Mouse (Mus musculus) MEL (cell line): ENCODE measurements at regions not wholly inside any gene's neighbourhood (a gene's known extent, or its start where the extent isn't known, plus 50 kb on each side); places are given as distances from the start of the nearest gene placed in this dataset.

Experiments used
- DNase-seq: peaks from one replicate; pipeline ENCODE4 v3.0.0; 2011; ENCODE audit warnings: low read depth, low spot score
- H3K27ac ChIP-seq: 2 replicates; pipeline ENCODE4 v1.5.1; 2012; ENCODE audit warnings: low read depth, mild to moderate bottlenecking, control low read depth, low read length, moderate library complexity; ENCODE audit not compliant: control insufficient read depth
- H3K27me3 ChIP-seq, 2 experiments: fragments of 150-350 bp in 1 of 2; sonication (generic) in 1 of 2; 2 replicates each; pipeline ENCODE4 v1.6.1; 2012; ENCODE audit warnings: low read length in 2 of 2, mild to moderate bottlenecking in 2 of 2, improper control_type of control experiment in 1 of 2, moderate library complexity in 1 of 2; ENCODE audit not compliant: insufficient read depth in 2 of 2, control insufficient read depth in 1 of 2
- H3K36me3 ChIP-seq, 2 experiments: 2 replicates each; pipeline ENCODE4 v1.6.1; 2012 to 2014; ENCODE audit warnings: low read length in 2 of 2, improper control_type of control experiment in 1 of 2, inconsistent platforms in 1 of 2, mild to moderate bottlenecking in 1 of 2; ENCODE audit not compliant: insufficient read depth in 2 of 2, control insufficient read depth in 1 of 2
- H3K4me1 ChIP-seq, 2 experiments: fragments of 150-350 bp in 1 of 2; sonication (generic) in 1 of 2; 2 replicates each; pipeline ENCODE4 v1.6.1; 2012; ENCODE audit warnings: low read length in 2 of 2, improper control_type of control experiment in 1 of 2, mild to moderate bottlenecking in 1 of 2; ENCODE audit not compliant: insufficient read depth in 2 of 2, control insufficient read depth in 1 of 2
- H3K4me3 ChIP-seq, 2 experiments: fragments of 150-350 bp in 1 of 2; sonication (generic) in 1 of 2; 2 replicates each; pipeline ENCODE4 v1.5.1; 2012; ENCODE audit warnings: low read depth in 2 of 2, low read length in 2 of 2, mild to moderate bottlenecking in 2 of 2, moderate library complexity in 2 of 2, control low read depth in 1 of 2, improper control_type of control experiment in 1 of 2; ENCODE audit not compliant: control insufficient read depth in 1 of 2, insufficient read depth in 1 of 2
- H3K79me2 ChIP-seq: 2 replicates; pipeline ENCODE4 v1.6.1; 2012; ENCODE audit warnings: mild to moderate bottlenecking, low read length, moderate library complexity; ENCODE audit not compliant: control insufficient read depth, poor library complexity, insufficient read depth
- H3K9ac ChIP-seq: 2 replicates; pipeline ENCODE4 v1.6.1; 2012; ENCODE audit warnings: low read depth, mild to moderate bottlenecking, control low read depth, low read length, moderate library complexity; ENCODE audit not compliant: control insufficient read depth, poor library complexity, severe bottlenecking
- H3K9me3 ChIP-seq: fragments of 150-350 bp; sonication (generic); replicated peaks from 2 replicates; pipeline ENCODE4 v1.6.1; 2012; ENCODE audit warnings: mild to moderate bottlenecking, low read length, improper control_type of control experiment, moderate library complexity; ENCODE audit not compliant: insufficient read depth
- BHLHE40 ChIP-seq: IDR thresholded peaks from 2 replicates; pipeline ENCODE4 v1.6.1; 2012; ENCODE audit warnings: low read depth, mild to moderate bottlenecking, inconsistent platforms, low read length, improper control_type of control experiment, borderline replicate concordance
- E2F4 ChIP-seq: IDR thresholded peaks from 2 replicates; pipeline ENCODE4 v1.6.1; 2011; ENCODE audit warnings: low read depth, low read length, improper control_type of control experiment, borderline replicate concordance
- ELF1 ChIP-seq: IDR thresholded peaks from 2 replicates; pipeline ENCODE4 v1.6.1; 2014; ENCODE audit warnings: low read depth, mild to moderate bottlenecking, inconsistent platforms, low read length, improper control_type of control experiment, moderate library complexity
- ETS1 ChIP-seq: IDR thresholded peaks from 2 replicates; pipeline ENCODE4 v1.6.1; 2012; ENCODE audit warnings: low read depth, mild to moderate bottlenecking, inconsistent platforms, low read length, improper control_type of control experiment, moderate library complexity
- GABPA ChIP-seq: IDR thresholded peaks from 2 replicates; pipeline ENCODE4 v1.6.1; 2012; ENCODE audit warnings: low read depth, mild to moderate bottlenecking, inconsistent platforms, low read length, improper control_type of control experiment, moderate library complexity
- HCFC1 ChIP-seq: IDR thresholded peaks from 2 replicates; pipeline ENCODE4 v1.6.1; 2012; ENCODE audit warnings: low read depth, mild to moderate bottlenecking, inconsistent platforms, low read length, improper control_type of control experiment, moderate library complexity
- MAX ChIP-seq: IDR thresholded peaks from 2 replicates; pipeline ENCODE4 v1.6.1; 2011; ENCODE audit warnings: low read length, improper control_type of control experiment
- MYB ChIP-seq: IDR thresholded peaks from 2 replicates; pipeline ENCODE4 v1.6.1; 2011; ENCODE audit warnings: mild to moderate bottlenecking, low read depth, low read length, improper control_type of control experiment
- MYC ChIP-seq: IDR thresholded peaks from 2 replicates; pipeline ENCODE4 v1.6.1; 2011; ENCODE audit warnings: low read depth, mild to moderate bottlenecking, low read length, improper control_type of control experiment, moderate library complexity
- POLR2AphosphoS2 ChIP-seq: IDR thresholded peaks from 2 replicates; pipeline ENCODE4 v1.6.1; 2011; ENCODE audit warnings: low read length, improper control_type of control experiment
- RAD21 ChIP-seq: IDR thresholded peaks from 2 replicates; pipeline ENCODE4 v1.6.1; 2011; ENCODE audit warnings: mild to moderate bottlenecking, low read depth, low read length, improper control_type of control experiment
- SIN3A ChIP-seq: IDR thresholded peaks from 2 replicates; pipeline ENCODE4 v1.6.1; 2012; ENCODE audit warnings: low read length, improper control_type of control experiment, inconsistent platforms
- TAL1 ChIP-seq: IDR thresholded peaks from 2 replicates; pipeline ENCODE4 v1.6.1; 2012; ENCODE audit warnings: mild to moderate bottlenecking, inconsistent platforms, low read length, moderate library complexity, mixed read lengths
- USF2 ChIP-seq, 2 experiments: IDR thresholded peaks; 2 replicates each; pipeline ENCODE4 v1.6.1; 2011 to 2012; ENCODE audit warnings: improper control_type of control experiment in 2 of 2, low read length in 2 of 2, borderline replicate concordance in 1 of 2, inconsistent platforms in 1 of 2, low read depth in 1 of 2, mild to moderate bottlenecking in 1 of 2; ENCODE audit not compliant: insufficient read depth in 1 of 2
- ZC3H11A ChIP-seq: IDR thresholded peaks from 2 replicates; pipeline ENCODE4 v1.6.1; 2012; ENCODE audit warnings: low read depth, mild to moderate bottlenecking, inconsistent platforms, low read length, improper control_type of control experiment
- ZNF384 ChIP-seq: IDR thresholded peaks from 2 replicates; pipeline ENCODE4 v1.6.1; 2012; ENCODE audit warnings: low read depth, mild to moderate bottlenecking, inconsistent platforms, low read length, improper control_type of control experiment

GRCm38 (mm10) chr11:24795510-24796211 is 717.8 kb downstream of the Bcl11a start:
- Histone ChIP-seq H3K4me1 (no peaks in the 10 kb centered on the region), H3K27ac (no peak overlapping the region), H3K9me3 (no peaks in the 10 kb centered on the region), H3K36me3 (no peaks in the 10 kb centered on the region), H3K27me3 (no peaks in the 10 kb centered on the region), H3K4me3 (no peak overlapping the region), H3K9ac (no peak overlapping the region), H3K79me2 (no peaks in the 10 kb centered on the region)
- no peak for DNase-seq
- TF ChIP-seq ELF1 (no peak), E2F4 (no peak), GABPA (no peak), MYC (no peak), MAX (no peak), TAL1 (no peak), HCFC1 (no peak), USF2 (IDR thresholded peaks at IDR 0.05; ENCODE audit: borderline replicate concordance in 1 of 2, insufficient read depth in 1 of 2, low read depth in 1 of 2, low read length in 2 of 2) (no peak), SIN3A (no peak), ZC3H11A (no peak), RAD21 (no peak), MYB (no peak), BHLHE40 (no peak), ETS1 (no peak)

- no peaks in the 10 kb centered on the region for H3K79me2 ChIP-seq
- H3K9ac ChIP-seq, result no peak overlapping the region
- H3K4me3 ChIP-seq, result no peak overlapping the region
- no peak overlapping the region for H3K27ac ChIP-seq
- no peaks in the 10 kb centered on the region for H3K9me3 ChIP-seq
- no peaks in the 10 kb centered on the region for H3K27me3 ChIP-seq
- TF ChIP-seq ZNF384 (no peak), POLR2AphosphoS2 (no peak)
- no peaks in the 10 kb centered on the region for H3K4me1 ChIP-seq
- no peak for DNase-seq
- no peaks in the 10 kb centered on the region for H3K36me3 ChIP-seq
Observed at GRCm38 (mm10) chr11:24804623-24805023, 726.8 kb downstream of the Bcl11a start.
